Mouse (Mus musculus): Measurements from ENCODE around the gene Gpr108.

Gpr108 gene

GRCm38 (mm10) chr17:57209330-57209729 lies 38.9 kb downstream of the Gpr108 start:
- DNase-seq (ENCODE audit: low read depth, low spot score), result no peak

GRCm38 (mm10) chr17:57207938-57208337 lies 40.3 kb downstream of the Gpr108 start:
- DNase-seq (ENCODE audit: low read depth, low spot score), result no peak

GRCm38 (mm10) chr17:57201841-57202724 lies 46.2 kb downstream of the Gpr108 start:
- no peak for DNase-seq (ENCODE audit: low read depth, low spot score)

GRCm38 (mm10) chr17:57198252-57198651 lies 50.0 kb downstream of the Gpr108 start:
- DNase-seq (ENCODE audit: low read depth, low spot score), result no peak

GRCm38 (mm10) chr17:57195326-57196010 lies 52.8 kb downstream of the Gpr108 start:
- DNase-seq (ENCODE audit: low read depth, low spot score), result no peak

- no peak for DNase-seq (ENCODE audit: low read depth, low spot score)
These were observed 53.5 kb downstream of the Gpr108 start for GRCm38 (mm10) chr17:57194771-57195170.

GRCm38 (mm10) chr17:57194041-57194507 lies 54.2 kb downstream of the Gpr108 start, which contains the start of gene Tnfsf14:
Gene Tnfsf14, minus strand, starts transcription at chr17:57194177.
- no peak for DNase-seq (ENCODE audit: low read depth, low spot score)

- DNase-seq (ENCODE audit: low read depth, low spot score), result no peak
These were observed 59.6 kb downstream of the Gpr108 start for GRCm38 (mm10) chr17:57188510-57189192.

- no peak for DNase-seq (ENCODE audit: low read depth, low spot score)
These were observed 62.6 kb downstream of the Gpr108 start for GRCm38 (mm10) chr17:57185641-57186040.
